Comparison of ENCODE assay signal across 9 mouse cellular contexts in genomic region chr17:17404811-17405544, GRCm38 (mm10). TPM values are rescaled to one million over a fixed set of nuclear protein-coding genes. Genes with fewer than 3 reads are reported as not detected.
A peak's percentile ranks its signal among the peaks of the same experiment; 100 is the strongest.
DNase-seq lines count a peak whose midpoint lies in the region; ATAC-seq lines count a peak whose summit lies in the region.
"Had no signal": no experiment of that assay in that cellular context is flagged by ENCODE, and none has a peak within 500 bp of the region (broad histone marks: within the 10 kb centered on the region; RNA-seq: fewer than 3 reads in every experiment).

No protein-coding gene starts in this region.

- peak overlapping the region; percentile 49 for H3K4me3 ChIP-seq in hindbrain, embryonic 10.5 days
- H3K4me3 ChIP-seq in hindbrain, embryonic 13.5 days: no peak overlapping the region
- H3K4me3 ChIP-seq in forebrain, embryonic 14.5 days (ENCODE audit: low read depth, low read length): peak overlapping the region; percentile 24
- peak overlapping the region; percentile 38 for H3K4me3 ChIP-seq in midbrain, embryonic 11.5 days (ENCODE audit: low read depth, low read length)
- H3K4me3 ChIP-seq: liver, embryonic 15.5 days had no signal

- no peak overlapping the region for H3K9ac ChIP-seq in hindbrain, embryonic 13.5 days
- H3K9ac ChIP-seq in forebrain, embryonic 14.5 days (ENCODE audit: low read length): peak overlapping the region; percentile 18; the same call in 1 of the 2 replicates
- H3K9ac ChIP-seq in midbrain, embryonic 11.5 days (ENCODE audit: low read length): peak overlapping the region; percentile 34
- H3K9ac ChIP-seq: liver, embryonic 15.5 days had no signal

- WGBS in hindbrain, embryonic 10.5 days: 40% methylated on average over 8 of the region's 8 CpGs
- WGBS in hindbrain, embryonic 13.5 days: 41% methylated on average over 8 of the region's 8 CpGs
- WGBS in forebrain, embryonic 14.5 days: 13% methylated on average over 8 of the region's 8 CpGs
- 31% methylated on average over 8 of the region's 8 CpGs for WGBS in midbrain, embryonic 11.5 days

- H3K27ac ChIP-seq in hindbrain, embryonic 10.5 days: peak overlapping the region; percentile 69
- no peak overlapping the region for H3K27ac ChIP-seq in hindbrain, embryonic 13.5 days
- peak overlapping the region; percentile 44 for H3K27ac ChIP-seq in forebrain, embryonic 14.5 days (ENCODE audit: low read depth, low read length)
- H3K27ac ChIP-seq in midbrain, embryonic 11.5 days (ENCODE audit: low read depth, low read length): no peak overlapping the region
- H3K27ac ChIP-seq: liver, embryonic 15.5 days had no signal

- H3K27me3 ChIP-seq in hindbrain, embryonic 10.5 days (ENCODE audit: insufficient read depth, poor library complexity, severe bottlenecking): no peaks in the 10 kb centered on the region
- no peaks in the 10 kb centered on the region for H3K27me3 ChIP-seq in hindbrain, embryonic 13.5 days
- no peaks in the 10 kb centered on the region for H3K27me3 ChIP-seq in forebrain, embryonic 14.5 days (replicated peaks; ENCODE audit: control insufficient read depth, insufficient read depth, low read length)
- H3K27me3 ChIP-seq in midbrain, embryonic 11.5 days (ENCODE audit: control insufficient read depth, insufficient read depth, low read length): no peaks in the 10 kb centered on the region; the same call in 1 of the 2 replicates
- H3K27me3 ChIP-seq: liver, embryonic 15.5 days had no signal

- 0 out of 2 replicates have a peak, but pooled peaks cover 3% of the 10 kb centered on the region for H3K36me3 ChIP-seq in hindbrain, embryonic 10.5 days
- no peaks in the 10 kb centered on the region; the same call in 1 of the 2 replicates for H3K36me3 ChIP-seq in hindbrain, embryonic 13.5 days
- H3K36me3 ChIP-seq in forebrain, embryonic 14.5 days (ENCODE audit: control insufficient read depth, insufficient read depth, low read length): no peaks in the 10 kb centered on the region
- no peaks in the 10 kb centered on the region for H3K36me3 ChIP-seq in midbrain, embryonic 11.5 days (ENCODE audit: control insufficient read depth, insufficient read depth, low read length)
- H3K36me3 ChIP-seq: liver, embryonic 15.5 days had no signal

- DNase-seq in hindbrain, embryonic 10.5 days (ENCODE audit: low spot score): no peak
- DNase-seq in T-cell, adult 2 months (ENCODE audit: low spot score): peak; percentile 16
- DNase-seq in forebrain, embryonic 14.5 days (ENCODE audit: low spot score): peak; percentile 44
- DNase-seq in midbrain, embryonic 11.5 days (ENCODE audit: low spot score, missing footprints): peak; percentile 85
- no peak for DNase-seq in heart, postnatal 14 days
- no peak for DNase-seq in cerebellum, adult 18-20 months

- no peak for ATAC-seq in hindbrain, embryonic 13.5 days (ENCODE audit: low FRiP score)
- ATAC-seq in forebrain, embryonic 14.5 days: no peak
- no peak for ATAC-seq in midbrain, embryonic 11.5 days (ENCODE audit: low FRiP score)
- no peak for ATAC-seq in megakaryocyte progenitor cell, adult 5-6 weeks (replicated peaks; ENCODE audit: poor library complexity)

- peaks cover 54% of the 10 kb centered on the region for H3K4me1 ChIP-seq in hindbrain, embryonic 10.5 days (replicated peaks)
- peaks cover 17% of the 10 kb centered on the region for H3K4me1 ChIP-seq in hindbrain, embryonic 13.5 days (replicated peaks)
- peaks cover 28% of the 10 kb centered on the region for H3K4me1 ChIP-seq in forebrain, embryonic 14.5 days (ENCODE audit: control insufficient read depth, insufficient read depth, low read length)
- peaks cover 26% of the 10 kb centered on the region for H3K4me1 ChIP-seq in midbrain, embryonic 11.5 days (ENCODE audit: control insufficient read depth, insufficient read depth, low read length)
- H3K4me1 ChIP-seq: liver, embryonic 15.5 days had no signal

- no peak overlapping the region for H3K4me2 ChIP-seq in hindbrain, embryonic 13.5 days
- peak overlapping the region; percentile 50 for H3K4me2 ChIP-seq in forebrain, embryonic 14.5 days (ENCODE audit: low read length)
- peak overlapping the region; percentile 49 for H3K4me2 ChIP-seq in midbrain, embryonic 11.5 days
- H3K4me2 ChIP-seq: liver, embryonic 15.5 days had no signal

- H3K9me3 ChIP-seq in hindbrain, embryonic 10.5 days: no peaks in the 10 kb centered on the region
- no peaks in the 10 kb centered on the region for H3K9me3 ChIP-seq in hindbrain, embryonic 13.5 days
- H3K9me3 ChIP-seq in forebrain, embryonic 14.5 days (replicated peaks; ENCODE audit: control insufficient read depth, low read length): no peaks in the 10 kb centered on the region
- H3K9me3 ChIP-seq in midbrain, embryonic 11.5 days (ENCODE audit: control insufficient read depth, low read length): no peaks in the 10 kb centered on the region
- H3K9me3 ChIP-seq: liver, embryonic 15.5 days had no signal

- intact Hi-C loops in heart, postnatal 14 days (cut with DNase I): no loop called here

RNA-seq across cellular contexts. Expression of gene Lix1, which starts 2.5 kb away (rescaled TPM):
- 31.6 and 55.2 TPM in 2 replicates for polyA plus RNA-seq in hindbrain, embryonic 10.5 days (2016; fragmentation: Nextera tagmentation; extraction: Ambion mirVana)
- polyA plus RNA-seq in hindbrain, embryonic 13.5 days (2015; fragmentation: Nextera tagmentation; extraction: Ambion mirVana): 9.3 and 12.4 TPM in 2 replicates
- 25.0 and 26.9 TPM in 2 replicates for polyA plus RNA-seq in forebrain, embryonic 14.5 days (2014; fragmentation: Nextera tagmentation; extraction: Ambion mirVana)
- polyA plus RNA-seq in midbrain, embryonic 11.5 days (2014; fragmentation: Nextera tagmentation; extraction: Ambion mirVana): 46.9 and 54.6 TPM in 2 replicates
- 1 to 10 TPM; 6.5 to 6.9 TPM for total RNA-seq in heart, postnatal 14 days (2021)
- not detected in 2 replicates for total RNA-seq in megakaryocyte progenitor cell, adult 5-6 weeks (2015)
- not detected in 2 replicates for total RNA-seq in megakaryocyte progenitor cell, adult 5-6 weeks (2017)

RNA-seq across cellular contexts. Expression of gene Riok2, which starts 30.9 kb away (rescaled TPM):
- polyA plus RNA-seq in hindbrain, embryonic 10.5 days (2016; fragmentation: Nextera tagmentation; extraction: Ambion mirVana): 25.9 and 26.4 TPM in 2 replicates
- polyA plus RNA-seq in hindbrain, embryonic 13.5 days (2015; fragmentation: Nextera tagmentation; extraction: Ambion mirVana): 24.5 and 26.8 TPM in 2 replicates
- 30.7 and 33.8 TPM in 2 replicates for polyA plus RNA-seq in forebrain, embryonic 14.5 days (2014; fragmentation: Nextera tagmentation; extraction: Ambion mirVana)
- 31.7 and 33.0 TPM in 2 replicates for polyA plus RNA-seq in midbrain, embryonic 11.5 days (2014; fragmentation: Nextera tagmentation; extraction: Ambion mirVana)
- 10 to 100 TPM; 14.0 to 15.5 TPM for total RNA-seq in heart, postnatal 14 days (2021)
- 44.1 and 53.1 TPM in 2 replicates for total RNA-seq in megakaryocyte progenitor cell, adult 5-6 weeks (2015)
- 43.6 and 56.7 TPM in 2 replicates for total RNA-seq in megakaryocyte progenitor cell, adult 5-6 weeks (2017)

Comparison
In these comparisons a context has a peak if more than half of its experiments do, and no peak if none do; other contexts are left out.
1. H3K27ac ChIP-seq: peak in hindbrain, embryonic 10.5 days (single experiment) and forebrain, embryonic 14.5 days (single experiment); none in hindbrain, embryonic 13.5 days (single experiment) and midbrain, embryonic 11.5 days (single experiment).
2. DNase-seq: peak in T-cell, adult 2 months (single experiment), forebrain, embryonic 14.5 days (single experiment) and midbrain, embryonic 11.5 days (single experiment); none in hindbrain, embryonic 10.5 days (single experiment), heart, postnatal 14 days (0 of 2) and cerebellum, adult 18-20 months (0 of 2).